Mouse (Mus musculus) heart, postnatal 0 days (tissue): Measurements from ENCODE around the gene Rnaseh2c.

Experiments
- CTCF ChIP-seq: IDR thresholded peaks from 2 replicates; pipeline ENCODE4 v1.5.1; 2016; ENCODE audit warnings: antibody characterized with exemption, control low read depth, low read depth
- EP300 ChIP-seq: IDR thresholded peaks from 2 replicates; pipeline ENCODE4 v1.6.1; 2016; ENCODE audit warnings: antibody characterized with exemption, low read depth

DNA sequence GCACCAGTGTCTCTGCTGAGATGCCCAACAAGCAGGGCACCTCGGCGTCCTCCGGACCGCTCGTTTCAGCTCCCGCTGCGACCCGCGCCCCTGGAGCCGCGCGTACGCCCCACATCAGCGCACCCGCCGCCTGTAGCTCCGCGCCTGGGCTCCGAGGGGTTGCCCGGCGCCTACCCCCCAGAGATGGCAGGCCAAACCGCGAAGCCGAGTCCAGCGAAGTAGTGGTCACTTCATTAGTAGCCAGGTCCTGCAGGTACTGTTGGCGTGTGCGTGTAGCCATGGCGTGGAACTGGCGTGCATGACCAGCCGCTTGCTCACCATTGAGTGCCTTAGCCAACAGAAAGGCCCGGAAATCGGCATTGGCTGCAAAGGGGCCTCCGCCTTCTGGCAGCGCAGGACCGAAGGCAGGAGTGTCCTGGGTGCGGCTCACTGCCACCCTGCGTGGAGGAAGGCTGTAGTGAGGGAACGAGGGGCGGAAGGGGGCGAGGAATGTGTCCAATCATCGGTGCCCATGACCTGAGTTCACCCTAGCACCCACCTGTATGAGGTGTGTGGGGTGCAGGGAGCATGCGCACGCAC, 53.1 kb downstream of the Rnaseh2c start:
- TF ChIP-seq EP300 (no peak), CTCF (no peak)
